Mouse (Mus musculus) left cerebral cortex, postnatal 10 days (tissue): ENCODE measurements around the gene Arpc2. TPM values are rescaled to one million over a fixed set of nuclear protein-coding genes. Genes with fewer than 3 reads are reported as not detected.

Source experiments
- DNase-seq, 2 experiments: peaks; one replicate each; pipeline ENCODE4 v3.0.0; 2021 to 2022; ENCODE audit warnings: low spot score in 2 of 2, mixed read lengths in 1 of 2; ENCODE audit errors: extremely low spot score in 1 of 2
- intact Hi-C: fragments of 180-260 bp; cut with DNase I; formaldehyde crosslinking; loops from one replicate; pipeline ENCODE4 v1.15.1; 2025
- microRNA-seq: library from miRNA; unstranded; fragments of <30 nt; microRNA quantifications from one replicate; pipeline ENCODE4 v1.2.0, GENCODE M21; 2022
- total RNA-seq, 2 experiments: library from RNA; stranded (reverse); gene quantifications; 2 replicates each; pipeline ENCODE4 v1.2.3; 2021

Arpc2 gene
- total RNA-seq, 2 experiments from 2014 or later: 316 to 324 TPM

DNA sequence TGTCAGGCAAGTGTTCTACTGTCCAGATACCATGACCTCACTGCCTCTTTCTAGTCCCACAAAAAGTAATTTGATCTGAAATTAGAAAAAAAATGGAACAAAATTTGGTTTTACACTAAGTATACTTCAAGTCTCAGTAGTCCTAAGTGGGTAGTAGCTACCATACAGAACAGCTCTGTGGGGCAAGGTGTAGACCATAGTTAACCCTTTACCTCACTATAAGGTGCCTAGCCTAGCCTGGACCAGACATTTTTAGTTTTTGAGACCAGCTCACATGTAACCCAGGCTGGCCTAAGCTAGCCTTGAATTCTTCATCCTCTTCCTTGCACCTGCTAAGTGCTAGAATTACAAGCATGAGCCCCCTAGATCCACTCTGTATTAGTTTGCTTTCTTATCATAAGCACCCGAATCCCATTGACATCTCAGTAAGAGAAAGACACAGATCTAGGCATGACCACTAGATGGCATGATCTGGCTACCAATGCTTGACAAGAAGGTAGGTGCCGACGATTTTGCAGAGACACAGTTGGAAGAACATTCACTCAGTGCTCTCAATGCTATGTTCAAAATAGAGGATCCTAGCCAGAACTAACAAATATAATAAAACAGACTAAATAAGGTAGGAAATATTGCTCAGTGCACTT lies 77.3 kb downstream of the Arpc2 start:
- intact Hi-C loops: loop anchor here (2.0 to 5.0 kb wide), 2 partner anchors 50 to 139 kb away; partner anchors contain the start of gene Catip
- peak; percentile 71 to 84 for DNase-seq

DNA sequence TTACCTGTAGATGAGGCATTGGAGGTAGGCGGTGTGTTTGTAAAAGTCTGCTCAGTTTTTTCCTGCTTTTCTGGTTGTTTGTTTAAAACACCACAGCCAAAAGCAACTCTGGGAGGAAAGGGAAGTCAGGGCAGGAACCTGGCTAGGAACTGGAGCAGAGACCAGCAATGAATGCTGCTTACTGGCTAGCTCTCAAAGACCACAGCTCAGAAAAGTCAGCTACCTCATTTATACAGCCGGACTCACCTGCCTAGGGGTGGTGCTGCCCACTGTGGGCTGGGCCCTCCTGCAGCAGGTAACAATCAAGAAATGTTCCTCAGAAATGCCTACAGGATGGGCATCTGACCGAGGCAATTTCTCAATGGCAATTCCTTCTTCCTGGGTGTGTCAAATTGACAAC lies 78.9 kb downstream of the Arpc2 start:
- DNase-seq: peak in 1 of 2 experiments; percentile 28
- intact Hi-C loops: loop anchor here (5.0 kb wide), 1 partner anchor 138 kb away; no protein-coding TSS in a partner anchor

DNA sequence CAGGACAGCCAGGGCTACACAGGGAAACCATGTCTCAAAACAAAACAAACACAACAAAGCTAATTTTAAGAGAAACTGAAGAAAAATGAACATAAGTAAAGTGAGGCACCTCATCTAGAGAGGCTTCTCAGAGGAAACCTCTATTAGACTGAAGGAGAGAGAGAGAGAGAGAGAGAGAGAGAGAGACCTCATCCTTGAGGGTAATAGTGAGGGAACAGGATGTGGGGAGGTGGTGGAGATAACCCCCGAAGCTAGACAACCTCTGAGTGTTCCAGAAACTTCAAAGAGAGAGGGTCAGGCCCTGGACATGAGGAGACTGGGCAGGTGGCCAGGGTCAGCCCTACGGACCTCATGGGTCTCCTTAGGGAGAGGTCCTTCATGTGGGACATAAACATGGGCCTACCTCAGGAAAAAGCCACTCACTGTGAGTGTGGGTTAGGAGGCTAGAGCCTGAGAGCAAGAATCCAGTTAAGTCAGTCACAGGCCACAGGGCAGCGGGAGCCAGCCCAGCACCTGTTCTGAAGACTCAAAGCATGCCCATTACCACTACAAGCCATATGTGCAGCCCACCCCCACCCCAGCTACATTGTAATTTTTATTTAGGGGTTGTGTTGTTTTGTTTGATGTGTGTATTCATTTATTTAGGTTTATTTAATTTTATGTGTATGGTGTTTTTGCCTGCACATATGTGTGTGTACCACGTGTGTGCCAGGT lies 80.4 kb downstream of the Arpc2 start:
- intact Hi-C loops: no loop called here

More for the DNA sequence above, 80.4 kb downstream of the Arpc2 start:
- DNase-seq: peak in 1 of 2 experiments; percentile 80

Small RNA genes within 50 kb of the gene (microRNA-seq; reads per million reads assigned to microRNA genes)
- gene Mir1928: not detected

Other genes starting within 250 kb of the Arpc2 start
- 10 to 100 TPM; 29.3 to 29.8 TPM for gene Tns1, start 111.6 kb upstream of the Arpc2 start, total RNA-seq
- gene Rufy4, start 110.5 kb upstream of the Arpc2 start, total RNA-seq: under 1 TPM in 1 of 2 experiments, not detected in 1; 0.15 TPM
- gene Cxcr2, start 82.1 kb upstream of the Arpc2 start, total RNA-seq: not detected
- gene Cxcr1, start 41.5 kb upstream of the Arpc2 start, total RNA-seq: not detected
- gene Gpbar1, start 42.5 kb downstream of the Arpc2 start, total RNA-seq: not detected
- gene Aamp, start 48.7 kb downstream of the Arpc2 start, total RNA-seq: 100 to 1,000 TPM; 131 to 139 TPM
- 100 to 1,000 TPM; 109 to 124 TPM for gene Pnkd, start 48.8 kb downstream of the Arpc2 start, total RNA-seq
- 10 to 100 TPM; 10.4 to 11.2 TPM for gene Tmbim1, start 69.5 kb downstream of the Arpc2 start, total RNA-seq
- under 1 TPM; 0.41 to 0.45 TPM for gene Catip, start 126.0 kb downstream of the Arpc2 start, total RNA-seq
- gene Slc11a1, start 139.1 kb downstream of the Arpc2 start, total RNA-seq: 1 to 10 TPM; 1.9 to 2.7 TPM
- 10 to 100 TPM; 17.8 to 17.9 TPM for gene Ctdsp1, start 155.4 kb downstream of the Arpc2 start, total RNA-seq
- under 1 TPM; 0.89 to 0.92 TPM for gene Vil1, start 173.3 kb downstream of the Arpc2 start, total RNA-seq